Mouse (Mus musculus) ovary, postnatal 14 days (tissue): Measurements from ENCODE around the gene Tbkbp1.
"Not testable (repeated sequence)": the region's sequence is repeated elsewhere in the genome, so short reads cannot be mapped to it uniquely, and the experiment has no call there.

Experiments
- DNase-seq: peaks from one replicate; pipeline ENCODE4 v3.0.0; 2022; ENCODE audit warnings: low spot score

Gene Tbkbp1

DNA sequence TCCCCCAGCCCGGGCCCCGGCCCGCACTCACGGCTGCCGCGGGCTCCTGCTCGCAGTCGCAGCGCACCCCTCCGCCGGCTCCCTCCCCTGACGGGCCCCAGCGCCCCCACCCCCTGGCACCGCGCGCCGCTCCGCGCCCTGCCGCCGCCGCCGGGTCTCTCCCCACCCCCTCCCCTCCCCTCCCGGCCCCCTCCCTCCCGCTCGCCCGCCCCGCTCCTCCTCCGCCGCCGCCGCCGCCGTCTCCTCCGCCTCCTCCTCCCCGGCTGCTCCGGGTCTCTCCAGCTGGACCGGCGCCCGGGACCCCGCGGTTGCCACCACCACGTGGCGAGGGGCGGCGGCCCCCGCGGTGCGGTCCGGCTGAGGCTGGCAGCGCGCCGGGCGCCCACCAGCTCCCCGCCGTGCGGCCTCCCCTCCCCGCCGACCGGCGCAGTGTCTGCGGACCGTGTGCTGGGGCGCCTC lies at the start of gene Tbkbp1:
Gene Tbkbp1, minus strand, starts transcription at position 153 of the 459 bp plus-strand sequence.
- no peak for DNase-seq

GRCm38 (mm10) chr11:97199519-97199918 lies 48.2 kb upstream of the Tbkbp1 start:
- DNase-seq, result no peak

- DNase-seq, result peak; percentile 29
Measured at GRCm38 (mm10) chr11:97198601-97199000, 47.3 kb upstream of the Tbkbp1 start.

- no peak for DNase-seq
Measured at GRCm38 (mm10) chr11:97197021-97197420, 45.7 kb upstream of the Tbkbp1 start.

DNA sequence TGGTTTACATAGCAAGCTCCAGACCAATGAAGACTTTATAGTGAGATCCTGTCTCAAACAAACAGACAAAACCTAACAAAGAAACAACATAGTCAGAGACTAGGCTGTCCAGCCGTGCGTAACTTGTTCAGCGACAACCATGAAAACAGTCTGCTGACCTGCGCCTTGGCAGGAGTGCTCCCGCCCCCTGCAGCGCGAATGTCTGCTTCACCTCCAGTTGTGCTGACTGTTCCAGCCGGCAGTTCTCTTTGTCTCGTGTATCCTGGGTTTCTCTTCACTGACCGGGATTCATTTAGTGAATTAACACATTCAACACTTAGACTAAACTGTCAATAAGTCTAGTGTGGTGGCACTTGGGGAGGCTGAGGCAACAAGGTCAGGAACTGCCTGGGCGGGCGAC lies 45.2 kb upstream of the Tbkbp1 start:
- DNase-seq, result no peak

- DNase-seq, result no peak
Measured at GRCm38 (mm10) chr11:97192621-97192951, 41.3 kb upstream of the Tbkbp1 start.

DNA sequence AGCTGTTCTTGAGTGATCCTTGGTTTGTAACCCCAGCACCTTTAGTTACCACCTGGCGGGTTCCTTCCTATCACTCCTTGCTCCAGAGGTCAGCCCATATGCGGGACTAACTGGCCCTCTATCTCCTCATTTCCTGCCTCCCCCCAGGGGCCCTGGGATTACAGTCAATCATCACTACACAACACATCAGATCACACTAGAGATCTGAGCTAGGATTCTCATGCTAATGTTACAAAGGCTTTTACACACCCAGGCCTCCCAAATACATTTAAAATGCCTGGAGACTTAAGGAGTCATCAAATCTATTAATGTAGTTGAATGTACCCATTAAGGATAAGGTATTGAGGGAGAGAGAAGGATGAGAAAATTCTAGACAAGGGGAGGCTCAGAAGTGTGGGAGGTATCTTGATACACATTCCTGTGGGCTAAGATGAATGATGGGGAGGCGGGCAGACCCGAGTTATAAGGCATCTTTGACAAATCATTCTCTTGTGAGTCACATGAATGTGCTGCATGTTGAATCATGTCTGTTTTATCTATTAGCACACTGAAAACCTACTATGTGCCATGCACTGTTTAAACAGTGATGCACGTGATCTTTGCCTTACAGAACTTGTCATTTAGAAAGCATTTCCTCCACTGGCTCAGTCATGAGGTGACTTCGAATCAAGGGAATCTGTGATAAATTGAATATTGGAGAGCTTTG lies 40.8 kb upstream of the Tbkbp1 start:
- no peak for DNase-seq

DNA sequence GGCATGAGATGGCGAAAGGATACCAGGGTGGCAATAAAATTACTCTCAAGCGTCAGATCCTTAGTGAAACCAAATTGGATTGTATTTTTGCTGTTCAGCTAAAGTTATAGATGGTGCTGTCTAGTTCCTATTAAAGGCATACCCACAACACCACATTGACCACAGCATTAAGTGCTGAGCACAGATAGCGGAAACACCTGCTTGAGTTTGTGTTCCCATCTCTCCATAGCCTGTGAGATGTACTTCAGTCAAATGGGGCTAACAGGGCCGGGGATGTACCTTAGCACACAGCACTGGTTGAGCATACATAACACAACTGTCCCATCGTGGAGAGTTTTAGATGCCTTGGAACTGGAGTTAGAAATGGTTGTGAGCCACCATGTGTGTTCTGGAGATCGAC lies 39.7 kb upstream of the Tbkbp1 start:
- no peak for DNase-seq

GRCm38 (mm10) chr11:97189645-97190044 lies 38.4 kb upstream of the Tbkbp1 start:
- not testable (repeated sequence) for DNase-seq

GRCm38 (mm10) chr11:97189231-97189630 lies 37.9 kb upstream of the Tbkbp1 start:
- DNase-seq, result no peak

DNA sequence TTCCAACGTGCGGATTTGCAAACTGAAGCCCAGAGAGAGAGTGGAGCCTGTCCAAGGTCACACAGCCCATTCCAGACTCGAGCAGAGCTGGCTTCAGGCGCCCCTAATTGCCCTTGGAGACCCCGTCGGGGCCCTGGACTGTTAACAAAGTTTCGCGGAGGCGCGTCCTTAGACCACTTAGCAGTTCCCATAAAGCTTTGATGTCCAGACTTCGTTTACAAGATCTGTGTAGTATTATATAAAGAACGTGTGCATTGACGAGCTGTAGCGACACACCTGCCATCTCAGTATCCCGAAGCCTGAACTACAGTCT lies 37.3 kb upstream of the Tbkbp1 start:
- no peak for DNase-seq

DNA sequence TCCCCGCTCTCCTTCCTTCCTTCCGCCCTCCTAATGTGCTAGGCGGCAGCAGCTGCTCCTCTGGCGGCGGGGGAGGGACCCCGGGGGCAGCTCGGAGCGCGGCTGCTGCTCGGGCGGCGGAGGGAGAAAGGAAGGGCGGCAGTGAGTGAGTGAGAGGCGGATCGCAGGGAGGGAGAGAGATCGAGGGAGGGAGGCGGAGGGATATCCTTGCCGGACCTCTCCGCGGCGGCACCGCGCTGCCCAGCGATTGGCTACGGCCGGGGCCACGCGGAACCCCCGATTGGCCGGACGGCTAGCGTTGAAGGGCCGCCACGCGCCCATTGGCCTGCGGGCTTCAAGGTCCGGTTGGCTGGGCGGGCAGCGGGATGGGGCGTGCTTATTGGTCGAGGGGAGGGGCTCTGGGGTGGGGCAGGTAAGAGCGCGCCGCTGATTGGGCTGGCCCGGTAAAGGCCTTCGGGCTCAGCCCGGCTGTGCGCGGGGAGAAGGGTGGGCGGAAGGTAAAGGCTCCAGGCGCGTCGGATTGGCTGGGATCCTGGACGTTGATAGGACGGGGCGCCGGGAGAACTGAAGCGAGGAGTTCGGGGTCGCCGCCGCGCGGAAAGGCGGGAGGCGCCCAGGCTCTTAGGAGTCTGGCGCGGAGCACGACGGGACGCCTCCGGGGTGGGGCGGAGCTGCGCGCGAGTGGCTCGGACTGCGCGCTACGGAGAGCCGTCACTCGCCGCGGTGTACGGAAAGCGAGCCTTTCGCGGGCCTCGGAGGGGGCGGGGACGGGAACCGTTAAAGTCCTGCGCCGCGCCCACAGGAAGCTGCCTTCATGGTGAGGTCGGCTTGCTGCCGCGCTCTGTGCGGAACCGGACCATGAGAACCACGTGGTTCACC lies 36.7 kb upstream of the Tbkbp1 start, which contains the start of gene Kpnb1:
Gene Kpnb1, minus strand, starts transcription at position 118 of the 879 bp plus-strand sequence.
- peak; percentile 95 for DNase-seq

GRCm38 (mm10) chr11:97186947-97187763 lies 35.9 kb upstream of the Tbkbp1 start:
- DNase-seq, result peak; percentile 94

- no peak for DNase-seq
Measured at GRCm38 (mm10) chr11:97185704-97186614, 34.7 kb upstream of the Tbkbp1 start.

GRCm38 (mm10) chr11:97184875-97185274 lies 33.6 kb upstream of the Tbkbp1 start:
- no peak for DNase-seq

DNA sequence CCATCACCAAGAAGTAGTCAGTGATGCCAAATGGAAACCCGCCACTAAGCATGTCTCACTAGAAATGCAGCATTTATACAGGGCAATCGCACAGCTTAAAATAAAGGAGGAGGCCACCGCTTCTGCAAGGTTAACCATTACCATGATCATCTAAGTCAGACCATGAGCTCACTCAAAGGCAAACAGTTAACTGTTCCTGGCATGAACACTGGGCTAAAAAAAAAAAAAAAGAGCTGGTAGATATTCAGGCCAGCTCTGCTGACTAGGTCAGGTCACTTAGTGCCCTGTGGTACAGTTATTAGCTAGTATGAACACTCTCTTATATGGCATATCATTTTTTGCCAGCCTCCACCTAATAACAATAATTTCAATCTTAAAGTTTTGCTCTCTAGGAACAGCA lies 31.2 kb upstream of the Tbkbp1 start:
- DNase-seq, result no peak

DNA sequence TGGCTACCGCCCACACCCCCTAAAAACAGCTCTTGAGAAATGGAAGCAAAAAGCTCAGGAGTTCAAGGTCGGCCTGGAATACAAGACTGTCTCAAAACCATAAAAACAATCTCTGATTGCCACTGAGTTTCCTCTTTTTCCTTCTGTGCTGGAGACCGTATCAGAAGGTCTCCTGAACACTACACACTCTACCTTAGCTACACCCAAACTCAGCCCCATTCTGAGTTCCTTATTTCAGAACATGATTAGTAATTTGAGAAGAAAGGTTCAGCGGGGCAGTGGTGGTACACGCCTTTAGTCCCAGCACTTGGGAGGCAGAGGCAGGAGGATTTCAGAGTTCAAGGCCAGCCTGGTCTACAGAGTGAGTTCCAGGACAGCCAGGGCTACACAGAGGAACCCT lies 29.8 kb upstream of the Tbkbp1 start:
- DNase-seq, result no peak

DNA sequence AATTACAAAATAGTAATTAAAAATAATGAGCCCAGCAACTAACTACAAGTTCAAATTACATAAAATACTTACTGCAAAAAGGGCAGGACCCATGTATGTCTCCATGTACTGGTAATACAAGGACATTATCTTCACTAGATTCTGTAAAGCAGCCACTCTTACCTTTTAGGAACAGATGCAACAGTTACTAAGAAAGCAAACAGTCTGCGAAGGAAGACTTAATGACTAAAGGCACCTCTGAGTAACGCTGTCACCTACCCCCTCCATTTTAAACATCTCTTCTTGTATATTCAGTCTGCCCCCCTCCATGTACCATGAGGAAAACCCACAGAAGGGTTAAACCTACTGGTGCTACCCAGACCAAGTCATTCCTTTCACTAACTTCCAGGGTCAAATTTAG lies 26.9 kb upstream of the Tbkbp1 start:
- no peak for DNase-seq

DNA sequence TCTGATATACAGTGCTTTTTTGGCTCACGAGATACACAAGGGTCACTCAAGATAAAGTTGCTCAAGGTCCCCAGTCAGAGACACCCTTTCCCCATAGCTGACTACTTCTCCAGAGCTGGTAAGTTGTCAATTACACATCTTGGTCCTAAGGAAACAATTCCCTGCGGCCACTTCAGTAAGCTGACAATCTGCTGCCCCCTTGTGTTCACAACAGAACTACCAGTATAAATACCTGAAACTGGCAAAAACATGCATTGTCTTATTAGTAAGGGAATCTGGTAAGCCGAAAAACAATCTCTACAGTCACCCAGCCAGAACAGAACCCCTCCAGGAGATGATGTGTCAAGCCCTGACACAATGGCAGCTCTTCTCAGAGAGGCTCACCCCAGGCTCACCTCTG lies 25.6 kb upstream of the Tbkbp1 start:
- peak; percentile 29 for DNase-seq

GRCm38 (mm10) chr11:97175499-97175898 lies 24.2 kb upstream of the Tbkbp1 start:
- DNase-seq, result no peak

DNA sequence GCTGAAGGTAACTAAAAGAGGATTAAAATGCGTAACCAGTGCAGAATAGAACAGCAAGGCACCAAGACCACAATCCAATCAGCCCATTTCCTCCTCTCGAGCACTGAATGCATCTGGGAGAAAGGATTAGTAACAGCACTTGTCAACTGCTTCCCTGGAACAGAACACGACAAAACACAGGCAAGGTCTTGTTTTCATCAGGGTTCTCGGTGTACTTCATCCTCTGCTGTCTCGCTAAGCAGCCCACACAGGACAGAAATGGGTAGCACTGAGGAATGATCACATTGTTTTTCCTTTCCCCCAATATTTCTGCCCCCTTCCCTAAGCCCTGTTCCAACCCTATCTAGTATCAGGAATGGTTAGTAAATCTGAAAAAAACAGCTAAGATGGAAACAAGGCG lies 9.0 kb upstream of the Tbkbp1 start:
- no peak for DNase-seq

DNA sequence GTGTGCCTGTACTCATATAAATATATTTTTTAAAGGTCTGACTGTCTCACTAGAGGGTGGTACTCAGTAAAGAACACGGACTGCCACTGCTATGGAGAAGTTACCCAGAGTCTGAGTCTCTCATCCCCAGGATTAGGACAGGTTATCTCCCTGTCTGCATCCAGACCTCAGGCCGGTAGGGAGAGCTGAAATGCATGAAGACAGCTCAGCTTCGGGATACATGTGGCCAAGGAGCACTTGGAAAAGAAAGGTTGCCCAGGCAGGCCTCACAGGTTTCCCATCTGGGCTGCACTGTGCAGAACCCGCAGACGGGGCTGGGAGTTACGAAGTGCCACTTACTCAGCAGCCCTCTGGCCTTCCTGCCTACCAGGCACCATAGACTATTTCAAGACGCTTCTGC lies 5.7 kb upstream of the Tbkbp1 start:
- no peak for DNase-seq
